Mouse (Mus musculus) C2C12 (cell line): Measurements from ENCODE around the gene Ckap2. TPM values are rescaled to one million over a fixed set of nuclear protein-coding genes. Genes with fewer than 3 reads are reported as not detected.
A peak's percentile ranks its signal among the peaks of the same experiment; 100 is the strongest.

ENCODE experiments used
- H3K27me3 ChIP-seq: one replicate; pipeline ENCODE4 v1.6.1; 2011; ENCODE audit not compliant: control insufficient read depth, insufficient read depth, insufficient read length
- H3K36me3 ChIP-seq: one replicate; pipeline ENCODE4 v1.6.1; 2011; ENCODE audit not compliant: control insufficient read depth, insufficient read depth
- H3K4me3 ChIP-seq: one replicate; pipeline ENCODE4 v1.5.1; 2011; ENCODE audit warnings: mild to moderate bottlenecking, control low read depth; ENCODE audit not compliant: poor library complexity, insufficient read depth, severe bottlenecking
- H3K79me2 ChIP-seq: one replicate; pipeline ENCODE4 v1.6.1; 2011; ENCODE audit not compliant: control insufficient read depth, insufficient read depth
- H3K79me3 ChIP-seq: one replicate; pipeline ENCODE4 v1.6.1; 2011; ENCODE audit warnings: low read depth, control low read depth
- H3ac ChIP-seq: one replicate; pipeline ENCODE3; 2011; ENCODE audit warnings: low read depth; ENCODE audit not compliant: control insufficient read depth, insufficient read length
- CEBPB ChIP-seq: IDR thresholded peaks from one replicate; pipeline ENCODE4 v1.6.1; 2011; ENCODE audit warnings: low read depth, mild to moderate bottlenecking, control low read depth, moderate library complexity
- CTCF ChIP-seq: IDR thresholded peaks from one replicate; pipeline ENCODE4 v1.5.1; 2011; ENCODE audit not compliant: control insufficient read depth, insufficient read depth, insufficient read length
- FOSL1 ChIP-seq: IDR thresholded peaks from one replicate; pipeline ENCODE4 v1.8.0; 2011; ENCODE audit warnings: mild to moderate bottlenecking, low read length; ENCODE audit not compliant: poor library complexity, insufficient read depth, severe bottlenecking
- MAX ChIP-seq: IDR thresholded peaks from one replicate; pipeline ENCODE4 v1.6.1; 2011; ENCODE audit warnings: mild to moderate bottlenecking, control low read depth
- MYOD1 ChIP-seq: IDR thresholded peaks from one replicate; pipeline ENCODE4 v1.6.1; 2011; ENCODE audit warnings: low read depth; ENCODE audit not compliant: control insufficient read depth, insufficient read length
- MYOG ChIP-seq: IDR thresholded peaks from one replicate; pipeline ENCODE4 v1.6.1; 2011; ENCODE audit not compliant: control insufficient read depth, insufficient read length; ENCODE audit errors: extremely low read depth
- USF1 ChIP-seq: IDR thresholded peaks from one replicate; pipeline ENCODE4 v1.6.1; 2011; ENCODE audit warnings: low read depth, mild to moderate bottlenecking, control low read depth, moderate library complexity
- long read RNA-seq, 2 experiments: library from polyadenylated mRNA; unstranded; transcript quantifications; one replicate each; pipeline ENCODE4 v2.0.0; 2019 to 2020
- polyA plus RNA-seq: library from polyadenylated mRNA; unstranded; fragments of >200 nt; fragmentation: generic; extraction: Trizol; gene quantifications from one replicate; pipeline ENCODE4 v1.2.1, GENCODE M21; 2012; ENCODE audit warnings: missing spikeins

The Ckap2 gene
- polyA plus RNA-seq: 21.3 TPM
- long read RNA-seq, experiment 1, transcript Ckap2-201 (9 exons, 2,593 nt): major isoform, 26 of 44 reads
- long read RNA-seq, experiment 1, partial matches to known transcripts: 2 of 44 reads
- long read RNA-seq, experiment 1, other reads (novel, unspliced or antisense): 14 of 44 reads
- long read RNA-seq, experiment 2, transcript Ckap2-201 (9 exons, 2,593 nt): major isoform, 203 of 283 reads
- long read RNA-seq, experiment 2, partial matches to known transcripts: 8 of 283 reads
- long read RNA-seq, experiment 2, other reads (novel, unspliced or antisense): 72 of 283 reads

GRCm38 (mm10) chr8:22185431-22186397, at the start of gene Ckap2:
Gene Ckap2, minus strand, starts transcription at chr8:22185819.
- Histone ChIP-seq H3K4me3 (peak within 1 kb of the TSS; percentile 33), H3K79me2 (peaks cover 48% of the 10 kb centered on the region), H3K79me3 (peaks cover 44% of the 10 kb centered on the region), H3K36me3 (peaks cover 3% of the 10 kb centered on the region), H3K27me3 (no peaks in the 10 kb centered on the region), H3ac (peak within 1 kb of the TSS; percentile 99)
- no peak for TF ChIP-seq CEBPB
- peak; percentile 61 for TF ChIP-seq MYOD1
- TF ChIP-seq FOSL1: no peak
- peak; percentile 44 for TF ChIP-seq MAX
- TF ChIP-seq USF1: no peak

- no peaks in the 10 kb centered on the region for H3K79me3 ChIP-seq
These were observed 43.0 kb upstream of the Ckap2 start for GRCm38 (mm10) chr8:22228621-22229020.

GRCm38 (mm10) chr8:22227061-22227877, 41.6 kb upstream of the Ckap2 start, which contains the start of gene Thsd1:
Gene Thsd1, plus strand, starts transcription at chr8:22227313.
- no peaks in the 10 kb centered on the region for H3K79me2 ChIP-seq
- no peaks in the 10 kb centered on the region for H3K27me3 ChIP-seq
- no peaks in the 10 kb centered on the region for H3K79me3 ChIP-seq
- peak; percentile 7 for TF ChIP-seq CEBPB
- TF ChIP-seq MAX: no peak
- no peak within 1 kb of the TSS for H3K4me3 ChIP-seq
- H3K36me3 ChIP-seq: peaks cover 5% of the 10 kb centered on the region
- peak within 1 kb of the TSS; percentile 52 for H3ac ChIP-seq

More at GRCm38 (mm10) chr8:22228621-22229020, 43.0 kb upstream of the Ckap2 start:
- no peaks in the 10 kb centered on the region for H3K27me3 ChIP-seq
- TF ChIP-seq FOSL1: no peak
- no peak for TF ChIP-seq CEBPB
- no peak for TF ChIP-seq MYOG
- no peak for TF ChIP-seq MAX
- no peak for TF ChIP-seq CTCF
- TF ChIP-seq USF1: no peak
- TF ChIP-seq MYOD1: no peak
- no peak overlapping the region for H3ac ChIP-seq
- no peaks in the 10 kb centered on the region for H3K79me2 ChIP-seq
- H3K36me3 ChIP-seq: no peaks in the 10 kb centered on the region
- no peak overlapping the region for H3K4me3 ChIP-seq

GRCm38 (mm10) chr8:22226361-22226760, 40.7 kb upstream of the Ckap2 start:
- H3K79me2 ChIP-seq: no peaks in the 10 kb centered on the region
- no peak overlapping the region for H3ac ChIP-seq
- H3K4me3 ChIP-seq: no peak overlapping the region
- TF ChIP-seq CTCF: no peak
- TF ChIP-seq FOSL1: no peak
- TF ChIP-seq USF1: no peak
- H3K36me3 ChIP-seq: peaks cover 6% of the 10 kb centered on the region
- H3K79me3 ChIP-seq: no peaks in the 10 kb centered on the region
- no peaks in the 10 kb centered on the region for H3K27me3 ChIP-seq

GRCm38 (mm10) chr8:22214826-22215225, 29.2 kb upstream of the Ckap2 start:
- TF ChIP-seq USF1 (no peak), MAX (no peak), CTCF (no peak), MYOD1 (no peak), FOSL1 (no peak), MYOG (no peak), CEBPB (no peak)
- H3K36me3 ChIP-seq: peaks cover 28% of the 10 kb centered on the region
- no peaks in the 10 kb centered on the region for H3K79me3 ChIP-seq
- no peak overlapping the region for H3ac ChIP-seq
- H3K4me3 ChIP-seq: no peak overlapping the region
- H3K79me2 ChIP-seq: no peaks in the 10 kb centered on the region
- no peaks in the 10 kb centered on the region for H3K27me3 ChIP-seq
